ENCODE assay signal across 8 mouse cellular contexts in the genomic region with DNA sequence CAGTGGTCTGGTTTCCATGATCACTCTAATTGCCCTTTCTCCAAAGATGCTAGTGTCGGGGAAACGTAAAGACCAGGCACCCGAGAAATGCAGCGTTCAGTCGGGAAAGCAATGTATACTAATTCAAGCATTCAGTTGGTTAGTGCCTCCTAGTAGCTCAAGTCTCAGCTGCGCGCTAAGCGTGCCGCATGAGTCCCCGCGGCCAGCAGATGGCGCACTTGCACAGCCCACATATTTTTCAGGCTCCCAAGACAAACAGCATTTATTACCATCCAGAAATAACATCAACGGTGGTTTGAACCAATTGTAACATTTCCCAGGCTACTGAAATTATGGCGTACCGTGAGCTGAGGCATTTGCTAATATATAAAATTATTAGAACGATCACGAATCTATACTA.
A peak's percentile ranks its signal among the peaks of the same experiment; 100 is the strongest.
DNase-seq lines count a peak whose midpoint lies in the region; ATAC-seq and TF ChIP-seq lines count a peak whose summit lies in the region.

No protein-coding gene starts in this region.

- TF ChIP-seq CTCF in E14TG2a.4 (conservative IDR thresholded peaks at IDR 0.05; ENCODE audit: low read length) = peak; percentile 93
- TF ChIP-seq CTCF in layer of hippocampus, adult 2 months (conservative IDR thresholded peaks at IDR 0.05) = peak; percentile 97
- peak; percentile 91 for TF ChIP-seq CTCF in lung, postnatal 0 days (IDR thresholded peaks at IDR 0.05)

- H3K4me2 ChIP-seq in embryonic facial prominence, embryonic 11.5 days (ENCODE audit: low read depth, low read length) = no peak overlapping the region
- H3K4me2 ChIP-seq in lung, postnatal 0 days (replicated peaks; ENCODE audit: low read depth, low read length) = no peak overlapping the region

- H3K27ac ChIP-seq in embryonic facial prominence, embryonic 11.5 days (replicated peaks; ENCODE audit: low read depth, low read length) = no peak overlapping the region
- H3K27ac ChIP-seq in layer of hippocampus, adult 2 months = no peak overlapping the region
- H3K27ac ChIP-seq in lung, postnatal 0 days (ENCODE audit: low read length) = no peak overlapping the region

- no peak overlapping the region for H3K4me3 ChIP-seq in E14TG2a.4 (replicated peaks; ENCODE audit: low read length)
- H3K4me3 ChIP-seq in embryonic facial prominence, embryonic 11.5 days (ENCODE audit: low read depth, low read length) = no peak overlapping the region
- H3K4me3 ChIP-seq in layer of hippocampus, adult 2 months = no peak overlapping the region
- H3K4me3 ChIP-seq in lung, postnatal 0 days (ENCODE audit: low read depth, low read length) = no peak overlapping the region

- DNase-seq in adrenal gland, postnatal 4 days (ENCODE audit: low spot score in 2 of 2) = peak; percentile 46 to 59
- DNase-seq in embryonic facial prominence, embryonic 11.5 days (ENCODE audit: low spot score) = peak; percentile 87
- DNase-seq in heart, postnatal 36 days = peak; percentile 56 to 79
- peak; percentile 76 to 92 for DNase-seq in layer of hippocampus, adult 2 months (ENCODE audit: low spot score in 2 of 2)
- DNase-seq in lung, postnatal 0 days (ENCODE audit: low spot score) = peak; percentile 83
- peak; percentile 87 for DNase-seq in retina, embryonic 14.5 days (ENCODE audit: low spot score)
- DNase-seq in urinary bladder, postnatal 14 days (ENCODE audit: low spot score) = peak; percentile 79

- ATAC-seq in embryonic facial prominence, embryonic 11.5 days (replicated peaks; ENCODE audit: insufficient number of reproducible peaks, low FRiP score, low TSS enrichment, low read depth) = peak; percentile 34; the same call in 1 of the 2 replicates
- ATAC-seq in lung, postnatal 0 days = peak; percentile 68

- H3K36me3 ChIP-seq in E14TG2a.4 (ENCODE audit: insufficient read depth, low read length) = no peaks in the 10 kb centered on the region
- H3K36me3 ChIP-seq in embryonic facial prominence, embryonic 11.5 days (replicated peaks; ENCODE audit: control insufficient read depth, insufficient read depth, low read depth, low read length) = no peaks in the 10 kb centered on the region
- H3K36me3 ChIP-seq in lung, postnatal 0 days (ENCODE audit: insufficient read depth, low read length) = no peaks in the 10 kb centered on the region

- H3K4me1 ChIP-seq in E14TG2a.4 (replicated peaks; ENCODE audit: low read depth, low read length) = no peaks in the 10 kb centered on the region
- no peaks in the 10 kb centered on the region for H3K4me1 ChIP-seq in embryonic facial prominence, embryonic 11.5 days (ENCODE audit: control insufficient read depth, insufficient read depth, low read length)
- H3K4me1 ChIP-seq in lung, postnatal 0 days (ENCODE audit: insufficient read depth, low read depth, low read length) = no peaks in the 10 kb centered on the region

- H3K27me3 ChIP-seq in E14TG2a.4 (ENCODE audit: insufficient read depth, low read length) = peaks cover 4% of the 10 kb centered on the region
- H3K27me3 ChIP-seq in embryonic facial prominence, embryonic 11.5 days (ENCODE audit: control insufficient read depth, insufficient read depth, low read length) = no peaks in the 10 kb centered on the region
- H3K27me3 ChIP-seq in lung, postnatal 0 days (replicated peaks; ENCODE audit: insufficient read depth, low read length) = no peaks in the 10 kb centered on the region

- WGBS in embryonic facial prominence, embryonic 11.5 days = 14% methylated on average over 17 of the region's 17 CpGs
- WGBS in lung, postnatal 0 days = 10% methylated on average over 17 of the region's 17 CpGs

- TF ChIP-seq EP300 in lung, postnatal 0 days (IDR thresholded peaks at IDR 0.05) = no peak

- intact Hi-C loops in heart, postnatal 36 days (cut with DNase I) = loop anchor here (1.0 to 5.0 kb wide), 4 partner anchors 346 to 929 kb away; no protein-coding TSS in a partner anchor

- H3K9ac ChIP-seq in embryonic facial prominence, embryonic 11.5 days (replicated peaks; ENCODE audit: low read length) = no peak overlapping the region
- no peak overlapping the region for H3K9ac ChIP-seq in lung, postnatal 0 days (replicated peaks; ENCODE audit: low read depth)

- H3K9me3 ChIP-seq in E14TG2a.4 (ENCODE audit: low read length) = no peaks in the 10 kb centered on the region
- H3K9me3 ChIP-seq in embryonic facial prominence, embryonic 11.5 days (replicated peaks; ENCODE audit: control insufficient read depth, low read length) = no peaks in the 10 kb centered on the region
- no peaks in the 10 kb centered on the region for H3K9me3 ChIP-seq in lung, postnatal 0 days (ENCODE audit: low read length)
